Mouse (Mus musculus) left cerebral cortex, adult 11 months (tissue): ENCODE data around the gene Agfg1.

ENCODE experiments used
- DNase-seq: peaks from one replicate; pipeline ENCODE4 v3.0.0; 2022; ENCODE audit warnings: low spot score

Gene Agfg1

GRCm38 (mm10) chr1:82839296-82839613 is at the start of gene Agfg1:
TSS of gene Agfg1 (plus strand) at chr1:82839483.
- DNase-seq: peak; percentile 73

GRCm38 (mm10) chr1:82791105-82791504 is 48.2 kb upstream of the Agfg1 start:
- DNase-seq: no peak

GRCm38 (mm10) chr1:82792238-82792637 is 47.0 kb upstream of the Agfg1 start:
- no peak for DNase-seq

GRCm38 (mm10) chr1:82793110-82793509 is 46.2 kb upstream of the Agfg1 start:
- no peak for DNase-seq

- peak; percentile 24 for DNase-seq
Observed at GRCm38 (mm10) chr1:82793986-82794385, 45.3 kb upstream of the Agfg1 start.

GRCm38 (mm10) chr1:82795211-82795610 is 44.1 kb upstream of the Agfg1 start:
- no peak for DNase-seq

GRCm38 (mm10) chr1:82795702-82796443 is 43.4 kb upstream of the Agfg1 start:
- DNase-seq: no peak

- DNase-seq: no peak
Observed at GRCm38 (mm10) chr1:82797088-82797487, 42.2 kb upstream of the Agfg1 start.

GRCm38 (mm10) chr1:82798304-82798703 is 41.0 kb upstream of the Agfg1 start:
- DNase-seq: no peak

- no peak for DNase-seq
Observed at GRCm38 (mm10) chr1:82798922-82799321, 40.4 kb upstream of the Agfg1 start.

GRCm38 (mm10) chr1:82801105-82801783 is 38.0 kb upstream of the Agfg1 start:
- DNase-seq: no peak

- DNase-seq: no peak
Observed at GRCm38 (mm10) chr1:82803608-82804007, 35.7 kb upstream of the Agfg1 start.

- no peak for DNase-seq
Observed at GRCm38 (mm10) chr1:82804059-82804458, 35.2 kb upstream of the Agfg1 start.

GRCm38 (mm10) chr1:82806391-82806790 is 32.9 kb upstream of the Agfg1 start:
- no peak for DNase-seq

- no peak for DNase-seq
Observed at GRCm38 (mm10) chr1:82807206-82807605, 32.1 kb upstream of the Agfg1 start.

- no peak for DNase-seq
Observed at GRCm38 (mm10) chr1:82808564-82808963, 30.7 kb upstream of the Agfg1 start.

- no peak for DNase-seq
Observed at GRCm38 (mm10) chr1:82811766-82812165, 27.5 kb upstream of the Agfg1 start.

- no peak for DNase-seq
Observed at GRCm38 (mm10) chr1:82815941-82816716, 23.2 kb upstream of the Agfg1 start.

GRCm38 (mm10) chr1:82819366-82819765 is 19.9 kb upstream of the Agfg1 start:
- DNase-seq: no peak

GRCm38 (mm10) chr1:82820179-82820578 is 19.1 kb upstream of the Agfg1 start:
- no peak for DNase-seq

GRCm38 (mm10) chr1:82820626-82821186 is 18.6 kb upstream of the Agfg1 start:
- DNase-seq: no peak

- DNase-seq: no peak
Observed at GRCm38 (mm10) chr1:82821846-82822245, 17.4 kb upstream of the Agfg1 start.

GRCm38 (mm10) chr1:82824147-82824546 is 15.1 kb upstream of the Agfg1 start:
- DNase-seq: no peak
